Mouse (Mus musculus) liver, embryonic 14.5 days (tissue): Measurements from ENCODE around the gene Il7r.

Experiments used
- CTCF ChIP-seq: IDR thresholded peaks from 2 replicates; pipeline ENCODE4 v1.5.1; 2016; ENCODE audit warnings: antibody characterized with exemption, low read depth, control low read depth
- EP300 ChIP-seq: IDR thresholded peaks from 2 replicates; pipeline ENCODE4 v1.6.1; 2016; ENCODE audit warnings: antibody characterized with exemption, low read depth

DNA sequence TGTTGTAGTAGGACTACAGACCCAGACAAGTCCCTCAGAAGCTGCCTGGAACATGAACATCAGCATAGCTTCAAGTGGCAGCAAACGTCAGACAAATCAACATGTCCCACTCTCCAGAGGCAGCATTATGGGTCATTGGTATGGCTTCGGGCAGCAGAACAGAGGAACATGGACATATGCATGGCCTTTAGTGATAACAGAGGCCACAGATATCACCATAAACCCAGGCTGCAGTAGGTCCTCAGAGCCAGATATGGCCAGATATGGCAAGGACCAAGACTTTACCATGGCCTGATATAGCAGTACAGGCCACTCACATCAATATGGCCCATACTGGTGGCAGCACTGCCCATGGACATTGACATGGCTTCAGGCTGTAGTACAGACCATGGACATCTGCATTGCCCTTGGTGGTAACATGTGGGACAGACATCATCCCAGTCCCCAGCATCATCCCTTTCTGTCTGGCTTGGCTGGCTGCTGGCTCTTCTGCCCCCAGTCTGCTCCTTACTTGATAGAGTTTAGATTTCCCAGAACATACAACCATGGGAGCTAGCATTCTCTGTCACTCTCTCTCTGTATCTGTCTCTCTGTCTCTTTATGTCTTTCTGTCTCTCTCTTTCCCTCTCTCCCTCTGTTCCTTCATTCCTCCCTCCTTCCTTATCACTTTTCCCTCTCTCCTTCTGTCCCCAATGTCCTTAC lies 40.4 kb downstream of the Il7r start:
- 0 out of 2 replicates have a peak, but pooled peaks have one; percentile 2 for TF ChIP-seq CTCF
- TF ChIP-seq EP300: peak; percentile 93
